Mouse (Mus musculus) adrenal gland, postnatal 25 days (tissue): Measurements from ENCODE around the gene Zfp651. TPM values are rescaled to one million over a fixed set of nuclear protein-coding genes. Genes with fewer than 3 reads are reported as not detected.

Experiments used
- DNase-seq: peaks from one replicate; pipeline ENCODE4 v3.0.0; 2021; ENCODE audit warnings: mixed read lengths
- long read RNA-seq: library from polyadenylated mRNA; stranded (forward); transcript quantifications from one replicate; pipeline ENCODE4 v2.0.0, GENCODE M21; 2021
- total RNA-seq: library from RNA; stranded (reverse); gene quantifications from 2 replicates; pipeline ENCODE4 v1.2.3, GENCODE M21; 2021

Zfp651 gene
- 33.3 and 55.7 TPM in 2 replicates for total RNA-seq
- long read RNA-seq, full-length matches to known transcripts = 9 of 28 reads
- long read RNA-seq, partial matches to known transcripts = 17 of 28 reads
- long read RNA-seq, other reads (novel, unspliced or antisense) = 2 of 28 reads

- DNase-seq = peak; percentile 70
These were observed at the start of gene Zfp651 for GRCm38 (mm10) chr9:121759091-121760081. Zfp651 (plus strand) TSS chr9:121759330.

GRCm38 (mm10) chr9:121709898-121710583 lies 49.1 kb upstream of the Zfp651 start, which contains the start of gene Ss18l2:
Ss18l2 (plus strand) TSS chr9:121710329.
- peak; percentile 97 for DNase-seq

- no peak for DNase-seq
These were observed 48.5 kb upstream of the Zfp651 start for GRCm38 (mm10) chr9:121710584-121710975.

GRCm38 (mm10) chr9:121717048-121717447 lies 42.1 kb upstream of the Zfp651 start:
- no peak for DNase-seq

GRCm38 (mm10) chr9:121718070-121718705 lies 40.9 kb upstream of the Zfp651 start:
- no peak for DNase-seq

- DNase-seq = peak; percentile 97
These were observed 40.3 kb upstream of the Zfp651 start, which contains the start of gene Nktr for GRCm38 (mm10) chr9:121718792-121719318. Nktr (plus strand) TSS chr9:121719169.

GRCm38 (mm10) chr9:121719347-121720331 lies 39.5 kb upstream of the Zfp651 start:
- peak; percentile 10 for DNase-seq

GRCm38 (mm10) chr9:121740490-121740889 lies 18.6 kb upstream of the Zfp651 start:
- DNase-seq = no peak

- DNase-seq = no peak
These were observed 18.0 kb upstream of the Zfp651 start for GRCm38 (mm10) chr9:121741168-121741567.

GRCm38 (mm10) chr9:121744051-121744450 lies 15.1 kb upstream of the Zfp651 start:
- no peak for DNase-seq

GRCm38 (mm10) chr9:121752774-121753173 lies 6.4 kb upstream of the Zfp651 start:
- no peak for DNase-seq

- DNase-seq = no peak
These were observed 4.5 kb upstream of the Zfp651 start for GRCm38 (mm10) chr9:121754624-121755023.

GRCm38 (mm10) chr9:121756785-121757184 lies 2.3 kb upstream of the Zfp651 start:
- no peak for DNase-seq

GRCm38 (mm10) chr9:121757432-121757831 lies 1.7 kb upstream of the Zfp651 start:
- DNase-seq = no peak

GRCm38 (mm10) chr9:121757835-121758814 lies 1.0 kb upstream of the Zfp651 start:
- no peak for DNase-seq

- peak; percentile 74 for DNase-seq
These were observed 1.4 kb downstream of the Zfp651 start for GRCm38 (mm10) chr9:121760271-121761090.

- DNase-seq = peak; percentile 60
These were observed 2.0 kb downstream of the Zfp651 start for GRCm38 (mm10) chr9:121761091-121761665.

- DNase-seq = no peak
These were observed 2.7 kb downstream of the Zfp651 start for GRCm38 (mm10) chr9:121761787-121762186.
